Mouse (Mus musculus): Measurements from ENCODE around the gene Mylk.

Mylk gene

GRCm38 (mm10) chr16:34941915-34942314 is 196.9 kb downstream of the Mylk start:
- in situ Hi-C loops (cut with MboI), result no loop called here

GRCm38 (mm10) chr16:34946301-34946700 is 201.3 kb downstream of the Mylk start:
- in situ Hi-C loops (cut with MboI), result no loop called here

- in situ Hi-C loops (cut with MboI), result no loop called here
Measured at GRCm38 (mm10) chr16:34950935-34951334, 205.9 kb downstream of the Mylk start.

DNA sequence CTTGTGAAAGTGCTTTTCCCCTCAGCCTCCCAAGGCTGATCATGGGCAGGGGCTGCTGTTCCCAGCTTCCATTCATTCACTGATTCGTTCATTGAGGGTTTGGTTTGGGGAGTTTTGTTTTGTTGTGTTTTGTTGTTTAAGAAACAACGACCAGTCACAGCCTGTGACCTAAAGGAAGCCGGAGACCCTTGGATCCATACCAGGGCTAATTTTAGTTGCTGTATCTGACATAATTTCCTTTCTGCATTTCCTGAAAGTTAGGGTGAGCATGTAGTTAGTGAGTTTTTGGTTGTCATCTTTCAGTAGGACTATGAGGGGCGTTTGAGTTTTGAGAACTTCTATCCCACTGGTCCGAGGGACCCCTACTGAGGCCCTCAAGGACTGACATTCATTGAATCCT is 207.2 kb downstream of the Mylk start:
- in situ Hi-C loops (cut with MboI), result no loop called here

GRCm38 (mm10) chr16:34952798-34953197 is 207.8 kb downstream of the Mylk start:
- in situ Hi-C loops (cut with MboI), result no loop called here

GRCm38 (mm10) chr16:34953501-34953900 is 208.5 kb downstream of the Mylk start:
- in situ Hi-C loops (cut with MboI), result no loop called here

- in situ Hi-C loops (cut with MboI), result no loop called here
Measured at GRCm38 (mm10) chr16:34957487-34958230, 212.6 kb downstream of the Mylk start.

- in situ Hi-C loops (cut with MboI), result no loop called here
Measured at GRCm38 (mm10) chr16:34958667-34959066, 213.7 kb downstream of the Mylk start.

DNA sequence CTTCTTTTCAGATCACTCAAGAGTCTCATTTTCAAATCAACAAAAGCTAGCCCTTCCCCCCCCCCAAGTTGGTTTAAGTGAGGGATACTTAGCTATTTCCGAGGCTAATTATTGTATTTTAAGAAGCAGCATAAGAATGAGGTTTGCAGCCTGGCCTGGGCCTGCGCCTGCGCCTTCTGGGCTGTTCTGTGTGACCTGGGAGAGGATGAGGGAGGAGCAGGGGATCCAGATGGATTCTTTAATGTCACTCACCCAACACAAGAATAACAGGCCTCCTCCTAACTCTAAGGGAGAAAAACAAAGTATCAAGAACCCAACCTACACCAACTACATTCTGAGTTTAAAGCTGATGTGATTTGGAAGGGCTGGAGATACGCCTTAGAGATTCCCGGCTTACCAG is 214.3 kb downstream of the Mylk start:
- in situ Hi-C loops (cut with MboI), result no loop called here

DNA sequence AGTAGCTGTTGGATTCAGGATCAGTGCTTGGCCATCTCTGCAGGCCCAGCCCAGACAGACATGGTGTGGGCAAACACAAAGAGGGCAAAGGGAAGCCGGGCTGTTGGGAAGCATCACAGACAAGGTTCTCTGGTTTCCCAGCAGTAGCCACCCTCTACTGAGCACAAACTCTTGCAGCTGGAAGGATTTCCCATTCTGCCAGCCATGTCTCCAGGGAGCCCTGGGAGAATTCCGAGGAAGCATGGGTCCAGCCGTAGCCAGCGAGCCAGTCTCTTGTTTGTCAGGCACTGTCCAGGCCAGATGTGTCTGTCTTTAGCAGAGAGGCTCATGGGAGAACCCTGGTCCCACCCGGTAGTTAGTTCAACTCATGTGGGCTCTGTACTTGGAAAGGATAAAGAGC is 215.2 kb downstream of the Mylk start:
- in situ Hi-C loops (cut with MboI), result no loop called here

GRCm38 (mm10) chr16:34960866-34961582 is 216.0 kb downstream of the Mylk start:
- in situ Hi-C loops (cut with MboI), result no loop called here

DNA sequence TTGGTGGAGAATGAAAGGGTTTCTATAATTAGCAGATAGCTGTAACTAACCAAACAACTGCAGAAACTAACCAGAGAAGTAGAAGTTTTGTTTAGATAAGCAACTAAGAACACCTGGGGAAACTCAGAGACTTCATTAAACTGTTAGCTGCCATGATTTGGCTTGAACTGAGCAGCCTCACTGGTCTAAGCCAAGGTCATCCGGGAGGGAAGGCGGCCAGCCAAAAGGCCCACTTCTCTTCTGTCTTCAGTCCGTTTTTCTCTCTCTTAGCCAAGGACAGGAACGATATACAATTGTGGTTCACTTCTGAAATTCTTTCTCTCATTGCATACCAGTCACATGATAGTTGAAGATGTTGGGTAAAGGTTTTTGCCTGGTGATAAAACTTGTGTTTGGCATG is 217.3 kb downstream of the Mylk start:
- in situ Hi-C loops (cut with MboI), result no loop called here

DNA sequence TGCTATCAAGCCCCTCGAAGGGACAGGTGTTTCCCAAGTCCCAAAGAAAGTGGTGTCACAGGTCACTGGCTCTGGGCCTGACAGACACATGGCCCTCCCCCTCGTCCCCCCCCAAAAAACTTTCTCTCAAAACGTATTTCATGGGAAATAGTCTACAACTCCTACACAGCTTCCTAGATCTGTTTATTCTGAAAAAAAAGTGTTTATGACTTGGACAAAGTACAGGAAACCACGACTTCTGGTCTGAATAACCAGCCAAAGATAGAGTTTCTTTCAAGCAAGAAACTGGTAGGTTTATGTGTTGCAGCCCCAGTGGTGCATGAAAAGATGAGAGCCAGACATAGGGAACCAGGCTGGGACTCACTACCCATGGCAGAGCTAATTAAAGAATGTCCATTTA is 218.0 kb downstream of the Mylk start:
- in situ Hi-C loops (cut with MboI), result no loop called here

GRCm38 (mm10) chr16:34966620-34967081 is 221.6 kb downstream of the Mylk start:
- in situ Hi-C loops (cut with MboI), result no loop called here

GRCm38 (mm10) chr16:34967120-34967800 is 222.2 kb downstream of the Mylk start:
- in situ Hi-C loops (cut with MboI), result no loop called here

DNA sequence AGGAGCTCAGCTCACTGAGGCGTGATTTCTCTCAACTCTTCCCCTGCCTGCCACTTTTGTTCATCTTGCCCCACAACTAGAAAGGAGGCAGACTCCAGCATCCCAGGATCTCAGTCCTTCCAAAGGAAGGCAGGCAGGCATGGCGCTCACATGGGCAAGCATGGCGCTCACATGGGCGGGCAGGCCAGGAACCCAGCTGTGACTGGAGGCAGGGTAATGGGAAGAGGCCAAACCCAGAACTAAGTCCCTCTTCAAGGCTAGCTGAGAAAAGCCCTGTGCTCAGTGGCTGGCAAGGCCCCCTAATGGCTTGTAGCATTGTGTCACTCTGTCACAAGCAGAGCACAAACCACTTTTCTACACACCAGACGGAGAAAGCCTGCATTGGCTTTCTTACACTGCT is 223.2 kb downstream of the Mylk start:
- in situ Hi-C loops (cut with MboI), result no loop called here

GRCm38 (mm10) chr16:34972471-34972870 is 227.5 kb downstream of the Mylk start:
- in situ Hi-C loops (cut with MboI), result no loop called here

DNA sequence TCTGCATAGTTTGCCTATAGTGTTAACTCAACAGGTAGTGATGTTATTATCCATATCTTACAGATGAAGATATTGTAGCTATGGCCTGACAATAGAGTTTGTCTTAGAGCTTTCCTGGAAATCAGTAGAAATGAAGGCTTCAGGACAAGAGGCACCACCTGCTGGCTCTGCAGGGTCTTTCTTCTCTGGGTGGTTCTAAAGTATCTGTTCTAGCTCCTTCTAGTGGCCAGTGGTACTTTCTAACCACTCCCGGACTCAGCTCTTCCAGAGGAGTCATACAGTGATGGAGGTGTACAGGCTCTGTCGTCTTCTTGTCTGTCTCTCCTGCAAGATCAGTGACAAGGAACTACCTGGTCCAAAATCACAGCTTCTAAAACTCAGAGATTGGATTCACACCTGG is 230.5 kb downstream of the Mylk start:
- in situ Hi-C loops (cut with MboI), result no loop called here

GRCm38 (mm10) chr16:34976630-34977029 is 231.6 kb downstream of the Mylk start:
- in situ Hi-C loops (cut with MboI), result no loop called here

DNA sequence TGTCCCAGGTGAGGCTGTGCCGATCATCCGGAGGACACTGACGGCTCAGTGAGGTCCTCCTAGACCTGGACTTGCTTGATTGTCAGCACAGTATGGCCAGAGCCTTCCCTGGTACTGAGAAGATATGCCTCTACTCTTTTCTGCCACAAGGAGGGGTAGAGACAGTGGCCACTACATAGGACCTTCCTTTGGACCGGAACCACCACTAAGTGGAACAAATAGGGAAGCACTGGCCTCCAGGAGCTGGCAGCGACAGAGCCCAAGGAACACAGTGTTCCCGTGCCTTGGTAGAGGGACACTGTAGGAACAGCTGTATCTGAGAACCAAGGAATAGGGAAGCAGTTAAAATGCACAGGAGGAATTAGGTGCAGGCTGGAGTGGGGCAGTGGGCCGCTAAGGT is 233.0 kb downstream of the Mylk start:
- in situ Hi-C loops (cut with MboI), result no loop called here

GRCm38 (mm10) chr16:34981009-34981408 is 236.0 kb downstream of the Mylk start:
- in situ Hi-C loops (cut with MboI), result no loop called here

- in situ Hi-C loops (cut with MboI), result no loop called here
Measured at GRCm38 (mm10) chr16:34984203-34985030, 239.4 kb downstream of the Mylk start.
